Mouse (Mus musculus) heart, postnatal 14 days (tissue): ENCODE data around the gene Apobec3. TPM values are rescaled to one million over a fixed set of nuclear protein-coding genes. Genes with fewer than 3 reads are reported as not detected.
"Not testable (repeated sequence)": the region's sequence is repeated elsewhere in the genome, so short reads cannot be mapped to it uniquely, and the experiment has no call there.

Experiments used
- DNase-seq, 2 experiments: peaks; one replicate each; pipeline ENCODE4 v3.0.0; 2021 to 2022
- intact Hi-C: fragments of 180-260 bp; cut with DNase I; formaldehyde crosslinking; loops from one replicate; pipeline ENCODE4 v1.15.1; 2025
- total RNA-seq, 2 experiments: library from RNA; stranded (reverse); gene quantifications; 2 replicates each; pipeline ENCODE4 v1.2.3; 2021

Apobec3 gene
- total RNA-seq, 2 experiments from 2014 or later = 13.0 to 14.4 TPM

DNA sequence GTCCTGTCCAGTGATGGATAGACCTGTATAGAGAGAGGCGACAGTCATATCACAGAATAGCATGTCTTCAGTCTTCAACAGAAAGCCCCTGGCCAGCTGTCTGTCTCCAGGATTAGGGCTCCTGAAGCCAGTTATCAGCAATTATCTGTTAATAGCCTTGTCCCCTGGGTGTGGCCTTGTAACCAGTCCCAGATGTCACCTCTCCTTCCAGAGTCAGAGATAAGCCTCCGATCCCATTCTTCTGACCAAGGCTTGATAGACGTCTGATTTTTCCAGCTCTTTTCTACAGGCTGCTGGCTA, 2.3 kb downstream of the Apobec3 start:
- intact Hi-C loops = no loop called here
- no peak for DNase-seq

DNA sequence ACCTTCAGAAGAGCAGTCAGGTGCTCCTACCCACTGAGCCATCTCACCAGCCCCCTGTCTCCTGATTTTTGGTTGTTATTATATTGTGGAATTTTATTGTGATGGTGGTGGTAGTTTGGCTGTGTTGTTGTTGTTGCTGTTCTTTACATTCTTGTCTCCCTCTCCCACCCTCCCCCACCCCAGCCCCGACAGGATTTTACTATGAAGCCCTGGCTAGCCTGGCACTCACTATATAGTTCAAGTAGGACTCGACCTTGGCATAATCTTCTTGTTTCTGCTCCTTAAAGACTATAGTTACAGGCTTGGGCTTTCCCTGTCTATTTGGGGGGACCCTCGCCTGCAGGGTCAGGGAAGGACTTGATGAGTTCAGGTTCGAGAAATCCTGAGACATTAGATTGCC, 2.9 kb downstream of the Apobec3 start:
- intact Hi-C loops = no loop called here

DNA sequence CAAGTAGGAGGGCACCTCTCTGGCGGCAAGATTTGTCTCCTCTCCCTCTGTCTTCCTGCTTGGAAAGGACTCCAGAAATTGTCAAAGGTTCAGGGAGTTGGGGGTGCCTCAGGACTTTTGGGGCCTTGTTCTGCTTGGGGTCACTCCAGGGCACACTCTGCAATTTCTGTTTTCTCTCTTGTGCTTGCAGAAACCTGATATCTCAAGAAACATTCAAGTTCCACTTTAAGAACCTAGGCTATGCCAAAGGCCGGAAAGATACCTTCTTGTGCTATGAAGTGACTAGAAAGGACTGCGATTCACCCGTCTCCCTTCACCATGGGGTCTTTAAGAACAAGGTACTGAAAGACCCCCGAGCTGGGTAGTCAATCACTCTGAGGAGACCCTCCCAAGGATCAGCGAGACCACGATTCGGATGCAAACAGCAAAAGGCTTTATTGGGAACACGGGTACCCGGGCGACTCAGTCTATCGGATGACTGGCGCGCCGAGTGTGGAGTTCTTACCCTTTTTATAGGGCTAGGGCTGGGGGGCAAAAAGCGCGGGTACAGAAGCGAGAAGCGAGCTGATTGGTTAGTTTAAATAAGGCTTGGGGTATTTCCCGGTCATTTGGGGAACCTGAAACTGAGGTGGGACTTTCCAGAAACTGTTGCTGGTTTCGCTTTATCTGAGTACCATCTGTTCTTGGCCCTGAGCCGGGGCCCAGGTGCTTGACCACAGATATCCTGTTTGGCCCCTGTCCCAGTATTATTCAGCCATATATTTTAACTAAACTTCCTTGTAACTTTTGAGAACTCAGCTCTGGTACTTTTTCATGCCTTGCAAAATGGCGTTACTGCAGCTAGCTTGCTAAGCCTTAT, 4.0 kb downstream of the Apobec3 start:
- DNase-seq, intact Hi-C loops: not testable (repeated sequence)

More for the DNA sequence above, 2.9 kb downstream of the Apobec3 start:
- DNase-seq = no peak

DNA sequence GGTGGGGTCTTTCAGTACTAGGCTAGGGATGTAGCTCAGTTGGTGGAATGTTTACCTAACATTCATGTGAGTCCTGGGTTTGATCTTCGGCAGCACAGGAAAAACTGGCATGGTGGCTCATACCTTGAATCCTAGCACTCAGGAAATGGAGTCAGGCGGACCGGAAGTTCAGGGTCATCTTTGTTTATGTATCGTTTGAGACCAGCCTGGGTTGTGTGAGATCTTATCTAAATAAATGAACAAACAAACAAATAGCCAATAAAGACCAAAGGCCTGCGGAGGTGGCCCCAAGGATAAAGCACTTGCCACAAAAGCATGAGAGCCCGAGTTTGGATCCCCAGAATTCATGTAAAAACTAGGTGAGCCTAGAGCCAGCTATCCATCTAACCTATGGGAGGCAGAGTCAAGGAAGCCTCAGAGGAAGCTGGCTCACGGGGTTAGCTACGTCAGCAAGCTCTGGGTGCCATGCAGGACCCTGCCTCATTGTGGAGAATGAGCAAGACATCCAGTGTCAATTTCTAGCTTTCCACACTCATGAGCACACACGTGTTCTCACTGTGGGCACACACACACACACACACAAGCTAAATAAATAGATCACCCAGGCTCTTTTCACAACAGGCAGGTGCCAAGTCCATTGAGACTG, 4.7 kb downstream of the Apobec3 start:
- no peak for DNase-seq
- intact Hi-C loops = no loop called here

DNA sequence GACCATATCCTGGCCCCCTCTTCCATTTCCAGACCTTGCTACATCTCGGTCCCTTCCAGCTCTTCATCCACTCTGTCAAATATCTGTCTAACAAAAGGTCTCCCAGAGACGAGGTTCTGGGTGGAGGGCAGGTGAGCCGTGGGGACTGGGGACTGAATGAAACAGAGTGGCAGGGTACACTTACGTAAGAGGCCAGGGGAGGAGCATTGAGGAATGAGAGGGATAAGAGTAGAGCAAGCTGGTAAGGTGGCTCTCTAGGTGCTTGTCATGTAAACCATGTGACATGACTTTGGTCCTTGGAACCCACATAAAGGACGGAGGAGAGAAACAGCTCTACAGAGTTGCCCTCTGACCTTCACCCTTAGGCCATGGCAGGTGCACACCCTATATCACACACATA, 7.5 kb downstream of the Apobec3 start:
- DNase-seq = no peak
- intact Hi-C loops = no loop called here

DNA sequence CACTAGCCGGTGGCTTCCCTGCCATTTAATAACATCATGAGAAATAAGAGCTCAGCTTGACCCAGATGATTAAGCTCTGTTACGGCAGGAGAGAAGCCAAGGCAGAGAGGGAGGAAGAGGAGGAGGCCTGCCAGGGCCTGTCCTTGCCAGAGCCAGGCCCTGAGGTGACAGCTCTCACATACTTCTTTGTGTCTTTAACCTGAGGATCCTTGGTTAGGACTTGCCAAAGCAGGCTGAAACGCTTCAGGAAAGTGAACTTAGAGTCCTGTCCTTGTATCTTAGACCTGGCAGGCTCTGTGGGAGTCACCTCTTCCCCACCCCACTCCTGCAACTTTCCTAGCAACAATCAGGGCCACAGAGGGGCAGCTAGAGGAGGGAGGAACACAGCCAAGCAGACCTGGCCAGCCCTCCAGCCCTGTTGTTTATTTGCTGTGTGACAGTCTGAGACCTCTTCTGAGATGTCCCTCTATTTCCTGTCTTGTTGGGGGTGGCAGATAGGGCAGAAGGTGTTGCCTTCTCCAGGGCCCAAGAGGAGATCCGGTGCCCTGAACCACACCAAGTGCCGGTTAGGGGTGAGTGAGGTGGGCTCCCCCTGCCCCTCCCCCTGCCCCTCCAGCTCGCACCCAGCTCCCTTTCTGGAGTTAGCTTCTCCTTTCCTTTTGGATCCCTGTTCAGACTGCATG, 8.5 kb downstream of the Apobec3 start:
- intact Hi-C loops = no loop called here

DNA sequence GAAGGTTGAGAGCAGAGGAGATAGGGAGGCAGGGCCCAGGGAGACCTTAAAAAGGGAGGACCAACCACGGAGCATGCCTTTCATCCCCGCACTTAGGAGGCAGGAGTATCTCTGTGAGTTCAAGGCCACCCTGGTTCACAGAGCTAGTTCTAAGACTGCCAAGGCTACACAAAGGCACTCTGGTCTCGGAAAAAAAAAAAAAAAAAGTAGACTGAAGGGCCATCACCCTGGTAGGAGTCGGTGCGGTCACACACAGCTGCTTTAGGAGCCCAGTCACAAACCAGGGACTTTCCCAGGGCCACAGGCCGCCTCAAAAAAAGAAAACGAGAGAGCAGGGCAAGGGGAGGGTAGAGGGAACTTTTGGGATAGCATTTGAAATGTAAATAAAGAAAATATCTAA, 9.3 kb downstream of the Apobec3 start:
- DNase-seq = no peak
- intact Hi-C loops = no loop called here

More for the DNA sequence above, 8.5 kb downstream of the Apobec3 start:
- no peak for DNase-seq

DNA sequence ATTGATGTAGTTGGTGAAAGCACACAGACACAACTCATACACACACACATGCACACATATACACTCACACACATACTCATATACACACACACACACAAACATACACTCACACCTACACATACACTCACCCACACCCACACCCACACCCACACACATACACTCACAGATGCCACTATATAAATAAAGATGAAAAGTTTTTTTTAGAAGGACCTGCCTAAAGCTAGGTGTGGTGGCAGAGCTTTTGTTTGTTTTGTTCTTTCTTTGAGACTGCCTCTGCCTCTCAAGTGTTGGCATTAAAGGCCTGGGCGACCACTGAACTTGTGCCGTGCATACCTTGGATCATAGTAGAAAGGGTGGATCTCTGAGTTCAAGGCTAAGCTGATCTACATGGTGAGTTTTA, 9.9 kb downstream of the Apobec3 start:
- intact Hi-C loops = no loop called here
- DNase-seq = no peak

DNA sequence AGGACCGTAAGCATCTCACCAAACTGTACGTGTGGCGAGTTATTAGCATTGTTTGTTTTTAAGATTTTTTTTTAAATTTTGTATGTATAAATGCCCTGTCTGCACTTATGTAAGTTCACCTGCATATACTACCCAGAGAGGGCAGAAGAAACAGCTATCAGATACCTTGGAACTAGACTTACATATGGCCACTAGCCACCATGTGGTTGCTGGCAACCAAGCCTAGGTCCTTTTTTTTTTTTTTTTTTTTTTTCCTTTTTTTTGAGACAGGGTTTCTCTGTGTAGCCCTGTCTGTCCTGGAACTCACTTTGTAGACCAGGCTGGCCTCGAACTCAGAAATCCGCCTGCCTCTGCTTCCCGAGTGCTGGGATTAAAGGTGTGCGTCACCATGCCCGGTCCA, 11.6 kb downstream of the Apobec3 start:
- intact Hi-C loops = not testable (repeated sequence)

DNA sequence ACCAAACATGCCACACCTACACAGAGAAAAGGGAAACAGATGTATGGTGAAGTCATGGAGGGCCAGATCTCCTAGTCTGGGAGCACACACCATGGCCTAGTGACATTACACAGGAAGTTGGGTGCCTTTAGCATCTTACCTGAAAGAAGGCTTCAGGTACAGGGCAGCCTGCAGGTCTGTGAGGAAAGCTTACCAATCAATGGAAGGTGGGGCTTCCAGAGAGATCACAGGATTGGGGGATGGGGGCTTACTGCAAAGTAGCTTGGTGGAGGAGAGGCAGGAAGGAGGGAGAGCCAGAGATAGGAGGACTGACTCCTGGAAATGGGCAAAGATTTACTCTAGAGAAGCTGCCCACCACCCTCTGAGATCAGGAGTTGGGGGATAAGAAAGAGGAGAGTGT, 12.5 kb downstream of the Apobec3 start:
- intact Hi-C loops = no loop called here
- DNase-seq = no peak

More for the DNA sequence above, 11.6 kb downstream of the Apobec3 start:
- DNase-seq = not testable (repeated sequence)

DNA sequence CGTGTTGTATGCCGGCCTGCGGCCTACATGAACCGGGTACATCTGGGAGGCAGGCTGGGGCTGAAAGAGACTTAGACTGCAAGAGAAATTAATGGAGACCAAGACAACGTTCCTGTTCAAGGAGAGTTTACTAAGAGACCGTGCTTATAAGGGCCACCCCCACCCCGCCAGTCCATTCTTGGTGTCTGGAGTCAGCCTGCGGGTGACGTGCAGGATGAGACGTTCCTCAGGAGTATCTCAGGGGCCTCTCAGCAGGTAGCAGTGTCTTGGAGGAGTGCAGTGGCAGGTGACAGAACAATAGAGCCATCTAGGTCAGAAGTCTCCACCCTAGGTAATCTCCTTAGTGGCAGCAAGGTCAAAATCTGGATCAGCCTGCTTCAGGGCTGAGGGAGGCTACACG, 13.2 kb downstream of the Apobec3 start:
- DNase-seq, intact Hi-C loops: not testable (repeated sequence)

DNA sequence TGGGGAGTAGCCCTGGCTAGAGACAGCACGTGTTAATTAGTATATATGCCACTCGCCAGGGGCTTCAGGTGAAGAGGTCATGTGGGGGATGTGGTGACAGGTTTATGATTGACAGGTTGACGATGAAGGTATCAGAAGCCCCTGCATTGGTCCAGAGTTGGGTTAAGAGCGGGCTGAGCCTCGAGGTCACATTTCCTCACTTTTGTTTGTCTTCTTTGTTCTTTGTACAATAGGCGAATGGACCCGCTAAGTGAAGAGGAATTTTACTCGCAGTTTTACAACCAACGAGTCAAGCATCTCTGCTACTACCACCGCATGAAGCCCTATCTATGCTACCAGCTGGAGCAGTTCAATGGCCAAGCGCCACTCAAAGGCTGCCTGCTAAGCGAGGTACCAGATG, 13.8 kb downstream of the Apobec3 start:
- no peak for DNase-seq
- intact Hi-C loops = no loop called here

DNA sequence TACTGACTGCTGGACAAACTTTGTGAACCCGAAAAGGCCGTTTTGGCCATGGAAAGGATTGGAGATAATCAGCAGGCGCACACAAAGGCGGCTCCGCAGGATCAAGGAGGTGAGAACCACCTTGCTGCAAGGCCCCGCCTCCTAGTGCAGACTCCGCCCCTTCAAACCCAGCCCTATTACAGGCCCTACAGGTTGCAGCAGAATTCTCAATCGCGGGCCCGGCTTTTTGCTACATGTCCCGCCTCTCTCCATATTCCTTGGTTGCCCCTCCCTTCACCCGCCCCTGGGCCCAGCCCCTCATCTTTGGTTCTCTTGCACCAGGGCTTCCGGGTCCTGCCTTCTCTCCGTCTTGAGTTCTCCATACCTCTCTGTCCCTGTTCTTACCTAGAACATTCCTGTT, 15.4 kb downstream of the Apobec3 start:
- no peak for DNase-seq
- intact Hi-C loops = no loop called here

DNA sequence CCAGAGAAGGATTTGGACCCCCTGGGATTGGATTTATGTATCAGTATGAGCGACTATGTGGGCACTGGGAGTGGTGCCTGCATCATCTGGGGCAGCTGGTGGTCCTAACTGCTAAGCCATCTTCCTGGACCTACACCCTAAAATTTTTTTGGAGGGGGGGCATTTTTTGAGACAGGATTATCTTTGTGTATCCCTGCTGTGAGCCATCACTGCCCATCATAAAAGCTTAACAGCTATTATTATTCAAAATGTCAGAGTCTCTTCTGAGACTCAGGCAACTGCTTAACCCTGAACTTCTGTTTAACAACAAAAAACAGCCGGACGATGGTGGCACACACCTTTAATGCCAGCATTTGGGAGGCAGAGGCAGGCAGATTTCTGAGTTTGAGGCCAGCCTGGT, 17.5 kb downstream of the Apobec3 start:
- DNase-seq, intact Hi-C loops: not testable (repeated sequence)

DNA sequence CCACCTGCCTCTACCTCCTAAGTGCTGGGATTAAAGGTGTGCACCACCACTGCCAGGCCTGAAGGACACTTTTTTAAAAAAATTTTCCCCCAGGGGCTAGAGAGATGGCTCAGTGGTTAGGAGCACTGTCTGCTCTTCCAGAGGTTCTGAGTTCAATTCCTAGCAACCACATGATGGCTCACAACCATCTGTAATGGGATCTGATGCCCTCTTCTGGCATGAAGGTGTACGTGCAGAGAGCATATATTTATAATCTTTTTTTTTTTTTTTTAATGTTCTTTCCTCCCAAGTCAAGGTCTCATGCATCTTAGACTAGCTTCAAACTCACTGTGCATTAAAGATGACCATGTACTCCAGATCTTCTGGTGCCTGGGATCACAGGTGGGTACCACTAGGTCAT, 19.4 kb downstream of the Apobec3 start:
- intact Hi-C loops = not testable (repeated sequence)

DNA sequence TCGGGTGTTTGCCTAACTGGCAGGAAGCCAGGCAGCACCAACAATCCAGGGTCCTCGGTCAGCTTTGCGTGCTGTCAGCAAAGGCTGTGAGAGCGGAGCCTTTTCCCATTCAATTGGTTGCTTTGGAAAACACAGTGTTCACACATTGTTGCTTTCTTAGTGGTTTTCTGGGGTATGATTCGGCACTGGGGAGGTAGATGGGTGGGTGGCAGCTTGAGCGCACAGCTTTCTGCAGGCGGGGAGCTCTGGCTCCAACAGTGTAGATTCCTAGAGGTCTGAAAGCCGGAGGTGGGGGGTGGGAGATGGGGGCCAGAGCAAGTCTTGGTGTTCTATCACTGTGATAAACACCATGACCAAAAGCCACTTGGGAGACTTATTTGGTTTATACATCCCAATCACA, 19.9 kb downstream of the Apobec3 start:
- DNase-seq = no peak
- intact Hi-C loops = no loop called here

More for the DNA sequence above, 19.4 kb downstream of the Apobec3 start:
- DNase-seq = not testable (repeated sequence)

DNA sequence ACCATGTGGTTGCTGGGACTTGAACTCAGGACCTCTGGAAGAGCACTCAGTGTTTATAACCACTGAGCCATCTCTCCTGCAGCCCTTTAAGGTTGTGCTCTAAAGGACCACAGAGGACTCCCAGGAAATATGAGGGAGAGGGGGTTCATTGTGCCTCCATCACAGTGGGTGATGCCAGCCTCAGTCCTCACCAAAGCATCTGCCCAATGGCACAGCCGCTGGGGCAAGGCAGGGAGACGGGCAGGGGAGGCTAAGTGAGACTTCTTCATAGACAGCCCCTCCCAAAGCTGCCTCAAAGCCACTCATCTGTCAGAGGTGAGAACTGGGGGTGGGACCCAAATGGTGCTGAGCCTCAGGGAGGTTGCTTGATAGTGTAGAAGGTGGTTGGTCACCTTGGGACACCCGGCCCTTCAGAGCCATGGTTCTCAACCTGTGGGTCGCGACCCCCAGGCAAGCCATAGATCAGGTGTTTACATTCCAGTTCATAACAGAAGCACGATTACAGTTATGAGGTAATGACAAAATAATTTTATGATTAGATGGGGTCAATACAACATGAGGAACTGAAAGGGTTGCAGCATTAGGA, 22.4 kb downstream of the Apobec3 start:
- no peak for DNase-seq
- intact Hi-C loops = no loop called here

DNA sequence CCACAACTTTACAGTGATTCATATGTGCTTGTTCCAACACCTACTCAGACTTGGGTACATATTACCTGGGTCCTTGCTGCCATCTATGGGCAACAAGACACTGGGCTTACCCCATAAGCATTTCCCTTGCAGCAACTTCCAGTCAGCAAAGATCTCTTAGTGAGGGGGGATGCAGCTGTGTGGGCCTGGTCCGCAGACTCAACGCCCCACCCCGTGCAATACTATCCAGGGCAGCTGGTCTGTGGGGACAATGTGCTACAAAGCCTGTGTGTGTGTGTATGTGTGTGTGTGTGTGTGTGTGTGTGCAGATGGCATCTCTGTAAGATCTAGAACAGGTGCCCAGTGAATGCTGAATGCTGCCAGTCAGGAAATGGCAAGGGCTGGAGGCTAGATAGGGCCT, 22.9 kb downstream of the Apobec3 start:
- DNase-seq = no peak
- intact Hi-C loops = no loop called here

DNA sequence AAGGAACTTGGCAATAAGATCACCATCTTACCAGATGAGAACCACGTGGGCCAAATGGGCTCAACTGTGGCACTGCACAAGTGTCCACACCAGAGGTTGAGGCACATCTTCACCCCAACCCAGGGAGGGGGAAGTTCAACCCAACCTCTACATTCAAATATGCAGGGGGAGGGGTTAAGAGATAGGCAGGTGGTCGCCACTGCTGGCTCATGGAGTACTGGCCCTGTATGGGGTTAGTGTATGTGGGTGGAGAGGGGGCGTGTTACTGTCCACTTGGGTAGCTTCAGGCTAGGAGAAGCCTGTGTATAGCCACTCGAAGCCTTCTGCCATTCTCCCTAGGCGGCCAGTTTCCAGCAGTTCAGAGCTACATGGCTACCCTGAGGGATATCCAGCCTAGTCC, 24.7 kb downstream of the Apobec3 start:
- intact Hi-C loops = no loop called here
- DNase-seq = no peak

DNA sequence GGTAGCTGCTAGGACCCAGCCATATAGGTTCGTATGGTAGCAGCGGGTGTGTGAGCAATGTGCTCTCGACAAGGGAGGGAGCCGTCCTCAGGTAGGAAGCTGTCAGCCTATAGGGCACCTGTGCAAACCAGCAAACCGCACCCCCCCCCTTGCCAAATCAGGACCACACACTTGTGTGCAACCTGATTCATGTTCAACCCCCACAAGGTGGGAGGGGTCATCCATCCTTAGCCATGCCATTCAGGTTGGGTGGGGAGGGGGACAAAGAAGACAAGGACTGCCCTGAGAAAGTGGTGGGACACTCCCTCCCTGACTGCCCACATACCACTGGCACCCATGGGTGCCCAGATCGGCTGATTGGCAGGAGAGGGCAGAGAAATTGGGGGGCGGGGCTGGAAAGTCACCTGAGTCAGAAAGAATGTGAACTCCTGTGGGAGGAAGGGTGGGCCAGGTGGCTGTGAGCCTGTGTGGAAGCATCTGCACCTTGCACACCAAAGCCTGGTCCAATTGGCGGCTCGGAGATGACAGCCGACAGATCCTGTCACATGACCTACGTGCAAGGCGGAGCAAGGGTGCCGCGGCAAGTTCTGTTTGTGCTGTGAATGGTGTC, 25.8 kb downstream of the Apobec3 start:
- intact Hi-C loops = no loop called here

DNA sequence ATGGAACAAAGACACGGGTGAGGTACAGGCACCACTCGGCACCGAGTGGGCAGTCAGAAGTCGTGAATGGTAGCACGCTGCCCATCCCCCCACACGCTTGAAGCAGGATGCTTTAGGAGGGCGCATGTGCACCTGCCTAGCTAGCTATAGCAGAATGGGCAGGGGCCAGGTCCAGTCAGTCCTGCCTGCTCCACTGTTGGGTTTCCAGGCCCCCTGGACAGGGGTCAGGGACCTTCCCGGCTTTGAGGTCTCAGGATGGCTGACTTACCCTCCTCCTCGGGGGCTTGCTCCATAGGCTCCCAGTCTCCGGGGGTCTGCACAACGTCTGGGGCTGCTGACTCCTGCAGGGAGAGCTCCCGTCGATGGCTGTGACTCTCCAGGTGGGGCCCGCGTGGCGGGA, 27.0 kb downstream of the Apobec3 start:
- DNase-seq = no peak
- intact Hi-C loops = no loop called here

More for the DNA sequence above, 25.8 kb downstream of the Apobec3 start:
- DNase-seq = no peak
